Mouse (Mus musculus) ovary, postnatal 10 days (tissue): ENCODE results near the gene Cmtm8.

Experiments used
- DNase-seq: peaks from one replicate; pipeline ENCODE4 v3.0.0; 2022; ENCODE audit warnings: low spot score

Cmtm8 gene

GRCm38 (mm10) chr9:114752863-114753484, 91.0 kb downstream of the Cmtm8 start:
- peak; percentile 88 for DNase-seq

GRCm38 (mm10) chr9:114752311-114752710, 91.6 kb downstream of the Cmtm8 start:
- DNase-seq: no peak

GRCm38 (mm10) chr9:114751582-114751981, 92.4 kb downstream of the Cmtm8 start:
- no peak for DNase-seq

- DNase-seq: no peak
These were observed 96.5 kb downstream of the Cmtm8 start for GRCm38 (mm10) chr9:114747466-114747865.

GRCm38 (mm10) chr9:114747012-114747411, 96.9 kb downstream of the Cmtm8 start:
- DNase-seq: no peak

GRCm38 (mm10) chr9:114745654-114746053, 98.3 kb downstream of the Cmtm8 start:
- no peak for DNase-seq

GRCm38 (mm10) chr9:114745163-114745562, 98.8 kb downstream of the Cmtm8 start:
- no peak for DNase-seq

- DNase-seq: no peak
These were observed 101.2 kb downstream of the Cmtm8 start for GRCm38 (mm10) chr9:114742731-114743130.

GRCm38 (mm10) chr9:114740336-114740735, 103.6 kb downstream of the Cmtm8 start:
- no peak for DNase-seq
